Mouse (Mus musculus) forebrain, embryonic 10.5 days (tissue): ENCODE data around the gene Gm45717. TPM values are rescaled to one million over a fixed set of nuclear protein-coding genes. Genes with fewer than 3 reads are reported as not detected.
A peak's percentile ranks its signal among the peaks of the same experiment; 100 is the strongest.

Source experiments
- DNase-seq: peaks from one replicate; pipeline ENCODE4 v3.0.0-alpha.2; 2017; ENCODE audit warnings: low spot score; ENCODE audit errors: extremely low spot score
- H3K27ac ChIP-seq: fragments of 300-500 bp; sonication (generic); 2 replicates; pipeline ENCODE4 v1.5.1; 2016; ENCODE audit warnings: mild to moderate bottlenecking
- H3K27me3 ChIP-seq: fragments of 300-500 bp; sonication (generic); 2 replicates; pipeline ENCODE4 v1.6.1; 2016; ENCODE audit warnings: mild to moderate bottlenecking; ENCODE audit not compliant: poor library complexity, severe bottlenecking
- H3K36me3 ChIP-seq: fragments of 300-500 bp; sonication (generic); replicated peaks from 2 replicates; pipeline ENCODE4 v1.6.1; 2016; ENCODE audit warnings: mild to moderate bottlenecking, moderate library complexity
- H3K4me1 ChIP-seq: fragments of 300-500 bp; sonication (generic); 2 replicates; pipeline ENCODE4 v1.6.1; 2016
- H3K4me3 ChIP-seq: fragments of 300-500 bp; sonication (generic); 2 replicates; pipeline ENCODE4 v1.5.1; 2016; ENCODE audit warnings: mild to moderate bottlenecking, moderate library complexity
- H3K9me3 ChIP-seq: fragments of 300-500 bp; sonication (generic); 2 replicates; pipeline ENCODE4 v1.6.1; 2016; ENCODE audit warnings: mild to moderate bottlenecking, moderate library complexity
- WGBS: fragments of 180-500 bp; shearing (Covaris S2); methylation state at CpG from one replicate; pipeline ENCODE4 v1.1.7; 2016; 5-methylcytosine and 5-hydroxymethylcytosine counted together
- polyA plus RNA-seq: library from polyadenylated mRNA; unstranded; fragments of >200 nt; fragmentation: Nextera tagmentation; extraction: Ambion mirVana; gene quantifications from 2 replicates; pipeline ENCODE4 v1.2.1, GENCODE M21; 2016

Gm45717 gene
- polyA plus RNA-seq, 1 experiment from 2014 or later, result 0.33 TPM

- H3K4me3 ChIP-seq, result no peak overlapping the region
- WGBS, result 84% methylated on average over 7 of the region's 7 CpGs
- H3K36me3 ChIP-seq, result no peaks in the 10 kb centered on the region
- no peak for DNase-seq
- no peaks in the 10 kb centered on the region for H3K9me3 ChIP-seq
- peaks cover 12% of the 10 kb centered on the region; the same call in 1 of the 2 replicates for H3K27me3 ChIP-seq
- H3K4me1 ChIP-seq, result peaks cover 12% of the 10 kb centered on the region
- no peak overlapping the region for H3K27ac ChIP-seq
These were observed 48.0 kb downstream of the Gm45717 start for GRCm38 (mm10) chr7:140907697-140908096.

- H3K9me3 ChIP-seq, result no peaks in the 10 kb centered on the region
- H3K4me3 ChIP-seq, result no peak overlapping the region
- peaks cover 12% of the 10 kb centered on the region; the same call in 1 of the 2 replicates for H3K27me3 ChIP-seq
- no peak overlapping the region for H3K27ac ChIP-seq
- WGBS, result 88% methylated on average over 13 of the region's 13 CpGs
- H3K4me1 ChIP-seq, result peaks cover 18% of the 10 kb centered on the region
- DNase-seq, result no peak
- no peaks in the 10 kb centered on the region for H3K36me3 ChIP-seq
These were observed 48.6 kb downstream of the Gm45717 start for GRCm38 (mm10) chr7:140907131-140907530.

- Histone ChIP-seq H3K4me3 (no peak overlapping the region), H3K27me3 (peaks cover 9% of the 10 kb centered on the region; the same call in 1 of the 2 replicates), H3K36me3 (no peaks in the 10 kb centered on the region), H3K4me1 (peaks cover 23% of the 10 kb centered on the region), H3K9me3 (no peaks in the 10 kb centered on the region), H3K27ac (no peak overlapping the region)
- no peak for DNase-seq
- WGBS, result 92% methylated on average over 2 of the region's 2 CpGs
These were observed 50.1 kb downstream of the Gm45717 start for GRCm38 (mm10) chr7:140905642-140906081.

GRCm38 (mm10) chr7:140903212-140903611, 52.5 kb downstream of the Gm45717 start:
- Histone ChIP-seq H3K4me3 (no peak overlapping the region; the same call in 1 of the 2 replicates), H3K36me3 (peaks cover 18% of the 10 kb centered on the region), H3K27me3 (no peaks in the 10 kb centered on the region; the same call in 1 of the 2 replicates), H3K4me1 (peaks cover 16% of the 10 kb centered on the region), H3K9me3 (no peaks in the 10 kb centered on the region), H3K27ac (peak overlapping the region; percentile 42; the same call in 1 of the 2 replicates)
- DNase-seq, result peak; percentile 77
- WGBS, result 26% methylated on average over 13 of the region's 13 CpGs

GRCm38 (mm10) chr7:140902036-140902875, 53.5 kb downstream of the Gm45717 start:
- Histone ChIP-seq H3K36me3 (peaks cover 28% of the 10 kb centered on the region), H3K4me1 (peaks cover 16% of the 10 kb centered on the region), H3K9me3 (no peaks in the 10 kb centered on the region), H3K27me3 (no peaks in the 10 kb centered on the region; the same call in 1 of the 2 replicates), H3K4me3 (no peak overlapping the region), H3K27ac (peak overlapping the region; percentile 42; the same call in 1 of the 2 replicates)
- no peak for DNase-seq
- WGBS, result 63% methylated on average over 15 of the region's 15 CpGs

GRCm38 (mm10) chr7:140900220-140900619, 55.5 kb downstream of the Gm45717 start, which contains the start of gene Cox8b:
TSS of gene Cox8b (minus strand) at chr7:140900446.
- Histone ChIP-seq H3K27me3 (no peaks in the 10 kb centered on the region), H3K4me1 (peaks cover 16% of the 10 kb centered on the region), H3K9me3 (no peaks in the 10 kb centered on the region), H3K36me3 (peaks cover 47% of the 10 kb centered on the region), H3K4me3 (no peak within 1 kb of the TSS), H3K27ac (no peak within 1 kb of the TSS)
- no peak for DNase-seq
- WGBS, result 86% methylated on average over 10 of the region's 10 CpGs

Other genes starting within 250 kb of the Gm45717 start
- gene Cyp2e1, start 192.2 kb downstream of the Gm45717 start, polyA plus RNA-seq, result not detected in 2 replicates
- not detected in 2 replicates for gene Syce1, start 168.1 kb downstream of the Gm45717 start, polyA plus RNA-seq
- gene Zfp941, start 133.8 kb downstream of the Gm45717 start, polyA plus RNA-seq, result 3.7 and 3.8 TPM in 2 replicates
- gene Urah, start 120.9 kb downstream of the Gm45717 start, polyA plus RNA-seq, result 0.41 and 0.64 TPM in 2 replicates
- not detected in 2 replicates for gene Scgb1c1, start 110.4 kb downstream of the Gm45717 start, polyA plus RNA-seq
- gene Odf3, start 108.1 kb downstream of the Gm45717 start, polyA plus RNA-seq, result not detected in 2 replicates
- not detected in 2 replicates for gene Gm45785, start 99.6 kb downstream of the Gm45717 start, polyA plus RNA-seq
- gene Ric8a, start 99.0 kb downstream of the Gm45717 start, polyA plus RNA-seq, result 51.3 and 57.6 TPM in 2 replicates
- gene Bet1l, start 98.4 kb downstream of the Gm45717 start, polyA plus RNA-seq, result 21.2 and 22.5 TPM in 2 replicates
- 354 and 374 TPM in 2 replicates for gene Psmd13, start 74.0 kb downstream of the Gm45717 start, polyA plus RNA-seq
- gene Sirt3, start 73.6 kb downstream of the Gm45717 start, polyA plus RNA-seq, result 26.8 and 28.4 TPM in 2 replicates
- not detected in 2 replicates for gene Cox8b, start 55.5 kb downstream of the Gm45717 start, polyA plus RNA-seq
- 0.06 and 0.10 TPM in 2 replicates for gene Nlrp6, start 35.0 kb downstream of the Gm45717 start, polyA plus RNA-seq
- gene Pgghg, start 14.5 kb downstream of the Gm45717 start, polyA plus RNA-seq, result 14.2 and 14.5 TPM in 2 replicates
- gene Ifitm5, start 5.6 kb downstream of the Gm45717 start, polyA plus RNA-seq, result 2.0 TPM in 2 replicates
- 365 and 397 TPM in 2 replicates for gene Ifitm2, start 50 bp upstream of the Gm45717 start, polyA plus RNA-seq
- gene Ifitm1, start 11.3 kb upstream of the Gm45717 start, polyA plus RNA-seq, result 3.7 and 4.1 TPM in 2 replicates
- 10.8 and 13.8 TPM in 2 replicates for gene Ifitm3, start 54.8 kb upstream of the Gm45717 start, polyA plus RNA-seq
- not detected in 2 replicates for gene Ifitm6, start 62.0 kb upstream of the Gm45717 start, polyA plus RNA-seq
- not detected in 2 replicates for gene Gm17387, start 73.2 kb upstream of the Gm45717 start, polyA plus RNA-seq
- gene B4galnt4, start 105.2 kb upstream of the Gm45717 start, polyA plus RNA-seq, result 24.6 and 30.4 TPM in 2 replicates
- 2.4 and 2.8 TPM in 2 replicates for gene Pkp3, start 122.3 kb upstream of the Gm45717 start, polyA plus RNA-seq
- 2.0 and 2.2 TPM in 2 replicates for gene Sigirr, start 144.6 kb upstream of the Gm45717 start, polyA plus RNA-seq
- 0.53 and 0.69 TPM in 2 replicates for gene Ano9, start 161.9 kb upstream of the Gm45717 start, polyA plus RNA-seq
- gene Ptdss2, start 166.4 kb upstream of the Gm45717 start, polyA plus RNA-seq, result 81.1 and 84.7 TPM in 2 replicates
- gene Rnh1, start 216.9 kb upstream of the Gm45717 start, polyA plus RNA-seq, result 64.2 and 66.6 TPM in 2 replicates
- 80.6 and 82.7 TPM in 2 replicates for gene Hras, start 238.1 kb upstream of the Gm45717 start, polyA plus RNA-seq
- 15.5 and 15.6 TPM in 2 replicates for gene Lrrc56, start 238.2 kb upstream of the Gm45717 start, polyA plus RNA-seq